Mouse (Mus musculus): ENCODE measurements at regions not wholly inside any gene's neighbourhood (a gene's known extent, or its start where the extent isn't known, plus 50 kb on each side); places are given as distances from the start of the nearest gene placed in this dataset.

DNA sequence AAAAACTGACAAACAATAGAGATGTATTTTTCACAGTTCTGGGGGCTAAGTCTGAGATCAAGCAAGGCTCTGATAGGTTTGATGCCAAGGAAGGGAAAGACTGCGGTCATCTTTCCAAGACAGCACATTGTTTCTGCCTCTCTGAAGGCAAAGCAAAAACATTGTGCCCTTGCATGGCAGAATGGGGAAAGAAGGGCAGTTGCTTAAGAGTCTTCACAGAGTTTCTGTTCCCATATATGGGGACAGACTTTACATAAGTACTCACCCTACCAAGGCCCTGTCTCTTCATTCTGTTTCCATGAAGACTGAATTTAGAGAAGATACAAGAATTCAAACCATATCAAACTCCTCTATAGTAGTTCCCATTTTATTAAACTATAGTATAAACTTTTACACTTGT lies 70.5 kb downstream of the P2ry1 start:
- no peak overlapping the region for H3K27ac ChIP-seq
- DNase-seq (ENCODE audit: low read depth in 3 of 3, low spot score in 3 of 3) (no peak), ATAC-seq (ENCODE audit: insufficient read depth) (no peak)
- WGBS (ENCODE audit: insufficient replicate concordance), result 83% methylated on average over 1 of the region's 1 CpGs
- no peak overlapping the region for H3K4me3 ChIP-seq (ENCODE audit: insufficient read depth in 1 of 2, low read depth in 2 of 2, low read length in 2 of 2)
- TF ChIP-seq CTCF (IDR thresholded peaks at IDR 0.05; ENCODE audit: low read depth) (no peak), EP300 (IDR thresholded peaks at IDR 0.05; ENCODE audit: low read depth) (no peak)
- no peak overlapping the region for H3K9ac ChIP-seq (replicated peaks)
- no peaks in the 10 kb centered on the region for H3K36me3 ChIP-seq (replicated peaks; ENCODE audit: control insufficient read depth, insufficient read depth, low read depth)
- no peaks in the 10 kb centered on the region for H3K9me3 ChIP-seq (ENCODE audit: control insufficient read depth, low read length)
- peaks cover 14 to 21% of the 10 kb centered on the region in 2 experiments for H3K4me1 ChIP-seq (replicated peaks; ENCODE audit: control insufficient read depth in 2 of 2, insufficient read depth in 2 of 2, low read length in 1 of 2)
- H3K4me2 ChIP-seq (ENCODE audit: low read depth), result no peak overlapping the region
- H3K27me3 ChIP-seq (ENCODE audit: control insufficient read depth, insufficient read depth, low read length), result no peaks in the 10 kb centered on the region

DNA sequence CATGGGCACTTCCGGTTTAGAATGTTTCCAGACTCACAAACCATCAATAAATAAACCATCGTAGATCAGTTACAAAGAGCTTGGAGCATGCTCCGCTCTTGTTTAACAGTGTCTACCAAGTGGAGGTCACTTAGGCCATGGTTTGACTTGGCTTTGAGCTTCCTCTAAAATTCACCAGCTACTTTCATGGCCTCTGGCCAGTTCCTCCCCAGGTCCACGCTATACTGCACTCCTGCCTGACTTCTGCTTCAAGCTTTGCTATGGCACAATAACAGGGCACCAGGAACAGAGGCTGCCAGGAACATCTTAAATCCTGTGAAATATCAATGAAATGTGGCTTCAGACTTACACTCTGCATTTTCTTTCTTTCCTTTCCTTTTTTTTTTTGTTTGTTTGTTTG lies 71.2 kb downstream of the P2ry1 start:
- Histone ChIP-seq H3K9ac (replicated peaks) (no peak overlapping the region), H3K4me1 (replicated peaks; ENCODE audit: control insufficient read depth in 2 of 2, insufficient read depth in 2 of 2, low read length in 1 of 2) (peaks cover 14 to 21% of the 10 kb centered on the region in 2 experiments), H3K4me3 (ENCODE audit: insufficient read depth in 1 of 2, low read depth in 2 of 2, low read length in 2 of 2) (no peak overlapping the region), H3K36me3 (replicated peaks; ENCODE audit: control insufficient read depth, insufficient read depth, low read depth) (no peaks in the 10 kb centered on the region), H3K27me3 (ENCODE audit: control insufficient read depth, insufficient read depth, low read length) (no peaks in the 10 kb centered on the region), H3K27ac (no peak overlapping the region), H3K4me2 (ENCODE audit: low read depth) (no peak overlapping the region), H3K9me3 (ENCODE audit: control insufficient read depth, low read length) (no peaks in the 10 kb centered on the region)
- WGBS (ENCODE audit: insufficient replicate concordance), result 63% methylated on average over 4 of the region's 4 CpGs
- TF ChIP-seq EP300 (IDR thresholded peaks at IDR 0.05; ENCODE audit: low read depth) (no peak), CTCF (IDR thresholded peaks at IDR 0.05; ENCODE audit: low read depth) (no peak)
- DNase-seq (ENCODE audit: low read depth in 3 of 3, low spot score in 3 of 3), result no peak
- no peak for ATAC-seq (ENCODE audit: insufficient read depth)

DNA sequence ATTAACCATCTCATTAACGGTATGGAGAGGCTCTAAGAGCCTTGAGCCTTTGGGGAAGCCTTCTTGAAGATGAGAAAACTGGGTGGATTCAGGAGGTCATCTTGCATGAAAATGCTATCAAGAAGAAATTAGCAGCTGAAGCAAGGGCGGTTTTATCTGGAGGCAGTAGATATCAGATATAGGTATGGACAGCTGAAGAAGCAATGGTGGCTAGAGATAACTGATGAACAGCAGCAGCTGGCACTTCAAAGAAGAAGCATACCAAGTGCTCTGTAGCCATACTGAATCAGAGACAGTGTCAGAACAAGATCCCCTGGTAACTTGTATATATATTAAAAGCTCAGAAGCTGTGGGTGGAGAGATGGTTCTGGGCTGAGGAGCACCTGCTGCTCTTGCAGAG lies 73.2 kb downstream of the P2ry1 start:
- TF ChIP-seq EP300 (IDR thresholded peaks at IDR 0.05; ENCODE audit: low read depth), result peak; percentile 80
- no peak for TF ChIP-seq CTCF (IDR thresholded peaks at IDR 0.05; ENCODE audit: low read depth)
- peak; percentile 80 for ATAC-seq (ENCODE audit: insufficient read depth)

DNA sequence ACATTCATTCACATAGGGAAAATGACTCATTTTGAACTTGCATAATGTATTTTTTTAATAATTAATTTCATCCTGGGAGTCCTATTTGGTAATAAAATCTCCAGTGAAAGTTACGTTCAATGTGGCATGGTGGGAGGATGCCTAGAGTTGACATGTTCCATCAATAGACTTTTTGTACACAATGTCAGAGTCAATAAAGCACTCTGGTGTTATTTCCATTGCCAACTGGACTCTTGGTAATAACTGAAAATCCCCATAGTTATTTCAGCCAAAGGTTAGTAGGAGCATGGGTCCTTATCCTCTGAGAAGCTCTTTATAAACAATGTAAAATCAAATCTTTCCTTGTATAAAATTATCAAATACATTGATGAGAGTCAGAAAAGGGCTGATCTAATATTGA lies 87.3 kb downstream of the P2ry1 start:
- no peak for ATAC-seq (ENCODE audit: insufficient read depth)
- 75% methylated on average over 1 of the region's 1 CpGs for WGBS (ENCODE audit: insufficient replicate concordance)
- H3K9ac ChIP-seq (replicated peaks), result no peak overlapping the region

More for the DNA sequence above, 73.2 kb downstream of the P2ry1 start:
- no peaks in the 10 kb centered on the region for H3K27me3 ChIP-seq (ENCODE audit: control insufficient read depth, insufficient read depth, low read length)
- no peaks in the 10 kb centered on the region for H3K36me3 ChIP-seq (replicated peaks; ENCODE audit: control insufficient read depth, insufficient read depth, low read depth)
- H3K9me3 ChIP-seq (ENCODE audit: control insufficient read depth, low read length), result no peaks in the 10 kb centered on the region
- 31% methylated on average over 2 of the region's 2 CpGs for WGBS (ENCODE audit: insufficient replicate concordance)
- H3K4me3 ChIP-seq (ENCODE audit: insufficient read depth in 1 of 2, low read depth in 2 of 2, low read length in 2 of 2), result no peak overlapping the region
- H3K4me1 ChIP-seq (replicated peaks; ENCODE audit: control insufficient read depth in 2 of 2, insufficient read depth in 2 of 2, low read length in 1 of 2), result peaks cover 14 to 19% of the 10 kb centered on the region in 2 experiments
- H3K9ac ChIP-seq (replicated peaks), result no peak overlapping the region
- H3K27ac ChIP-seq, result no peak overlapping the region
- DNase-seq (ENCODE audit: low read depth in 3 of 3, low spot score in 3 of 3), result peak; percentile 20 to 42 (median 27)
- 0 out of 2 replicates have a peak overlapping the region, but pooled peaks have one; percentile 11 for H3K4me2 ChIP-seq (ENCODE audit: low read depth)

DNA sequence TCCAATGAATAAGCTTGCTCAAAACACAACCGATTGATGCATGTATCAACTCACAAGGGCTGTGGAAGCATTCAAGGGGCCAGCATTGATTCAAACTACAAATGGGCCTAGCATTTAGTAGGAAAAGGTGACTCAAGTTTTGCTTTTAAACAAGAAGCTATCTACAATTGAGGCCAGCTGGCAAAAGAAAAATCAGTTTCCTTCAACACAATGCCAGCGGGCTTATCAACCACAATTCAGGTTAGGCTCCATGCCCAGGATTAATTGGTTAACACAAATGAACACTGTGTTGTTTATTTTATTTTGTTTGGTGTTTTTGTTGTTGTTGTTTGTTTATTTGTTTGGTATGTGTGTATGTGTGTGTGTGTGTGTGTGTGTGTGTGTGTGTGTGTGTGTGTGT lies 89.4 kb downstream of the P2ry1 start:
- H3K4me1 ChIP-seq (replicated peaks; ENCODE audit: control insufficient read depth in 2 of 2, insufficient read depth in 2 of 2, low read length in 1 of 2), result no peaks in the 10 kb centered on the region
- no peak overlapping the region for H3K9ac ChIP-seq (replicated peaks)
- TF ChIP-seq EP300 (IDR thresholded peaks at IDR 0.05; ENCODE audit: low read depth) (no peak), CTCF (IDR thresholded peaks at IDR 0.05; ENCODE audit: low read depth) (no peak)
- H3K27me3 ChIP-seq (ENCODE audit: control insufficient read depth, insufficient read depth, low read length), result no peaks in the 10 kb centered on the region
- no peak overlapping the region for H3K27ac ChIP-seq
- no peak overlapping the region for H3K4me3 ChIP-seq (ENCODE audit: insufficient read depth in 1 of 2, low read depth in 2 of 2, low read length in 2 of 2)
- ATAC-seq (ENCODE audit: insufficient read depth) (no peak), DNase-seq (ENCODE audit: low read depth in 3 of 3, low spot score in 3 of 3) (no peak)
- H3K36me3 ChIP-seq (replicated peaks; ENCODE audit: control insufficient read depth, insufficient read depth, low read depth), result no peaks in the 10 kb centered on the region
- no peaks in the 10 kb centered on the region for H3K9me3 ChIP-seq (ENCODE audit: control insufficient read depth, low read length)
- 71% methylated on average over 2 of the region's 2 CpGs for WGBS (ENCODE audit: insufficient replicate concordance)
- no peak overlapping the region for H3K4me2 ChIP-seq (ENCODE audit: low read depth)

More for the DNA sequence above, 87.3 kb downstream of the P2ry1 start:
- Histone ChIP-seq H3K4me2 (ENCODE audit: low read depth) (no peak overlapping the region), H3K36me3 (replicated peaks; ENCODE audit: control insufficient read depth, insufficient read depth, low read depth) (no peaks in the 10 kb centered on the region), H3K27ac (no peak overlapping the region), H3K27me3 (ENCODE audit: control insufficient read depth, insufficient read depth, low read length) (no peaks in the 10 kb centered on the region), H3K4me3 (ENCODE audit: insufficient read depth in 1 of 2, low read depth in 2 of 2, low read length in 2 of 2) (no peak overlapping the region), H3K4me1 (replicated peaks; ENCODE audit: control insufficient read depth in 2 of 2, insufficient read depth in 2 of 2, low read length in 1 of 2) (no peaks in the 10 kb centered on the region), H3K9me3 (ENCODE audit: control insufficient read depth, low read length) (no peaks in the 10 kb centered on the region)
- no peak for DNase-seq (ENCODE audit: low read depth in 3 of 3, low spot score in 3 of 3)
- TF ChIP-seq EP300 (IDR thresholded peaks at IDR 0.05; ENCODE audit: low read depth), result no peak
- TF ChIP-seq CTCF (IDR thresholded peaks at IDR 0.05; ENCODE audit: low read depth), result no peak
